Mouse (Mus musculus): ENCODE results near the gene Otop2.

The Otop2 gene

DNA sequence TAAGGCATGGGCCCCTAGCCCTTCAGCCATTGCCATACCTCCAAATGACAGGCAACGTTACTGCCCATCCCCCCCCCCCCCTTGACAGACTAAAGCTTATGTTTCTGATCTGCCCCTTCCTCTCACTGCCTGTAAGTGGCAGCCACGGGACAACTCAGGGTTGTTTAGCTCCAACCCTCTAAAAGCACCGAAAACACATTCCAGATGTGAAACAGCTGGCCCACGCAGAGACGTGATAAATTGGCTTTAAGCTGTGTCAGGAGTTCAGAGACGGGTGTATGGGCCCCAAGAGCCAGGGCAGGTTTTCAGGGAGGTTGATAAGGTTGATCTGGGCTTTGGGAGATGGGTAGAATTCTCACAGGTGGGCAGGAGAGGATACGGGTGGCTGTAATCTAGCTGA is 38.6 kb downstream of the Otop2 start:
- DNase-seq (ENCODE audit: low spot score in 2 of 2), result no peak

DNA sequence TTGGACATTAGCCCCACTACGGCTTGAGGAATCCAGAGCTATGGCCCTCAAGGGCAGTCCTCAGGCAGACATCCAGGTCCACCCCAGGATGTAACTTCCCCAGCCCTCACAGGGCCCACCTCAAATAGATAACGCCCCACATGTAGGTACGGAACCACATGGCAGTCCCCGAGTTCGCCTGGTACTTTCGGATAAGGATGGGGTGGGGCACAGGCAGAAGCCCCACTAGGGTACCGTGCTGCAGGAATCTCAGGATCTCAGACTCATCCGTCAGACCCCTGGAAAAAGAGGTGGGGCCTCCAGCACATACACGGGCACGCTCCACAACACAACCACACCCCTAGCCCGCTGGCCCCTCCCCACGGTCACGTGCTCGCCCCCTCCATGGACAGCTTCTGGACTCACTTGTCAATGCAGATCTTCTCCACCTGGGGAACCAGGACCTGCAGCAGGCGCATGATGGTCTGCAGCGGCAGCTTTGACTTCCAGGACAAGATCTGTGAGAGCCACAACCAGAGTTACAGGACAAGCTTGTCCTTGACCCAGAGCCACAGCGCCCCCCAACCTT is 41.8 kb downstream of the Otop2 start:
- DNase-seq (ENCODE audit: low spot score in 2 of 2), result no peak

DNA sequence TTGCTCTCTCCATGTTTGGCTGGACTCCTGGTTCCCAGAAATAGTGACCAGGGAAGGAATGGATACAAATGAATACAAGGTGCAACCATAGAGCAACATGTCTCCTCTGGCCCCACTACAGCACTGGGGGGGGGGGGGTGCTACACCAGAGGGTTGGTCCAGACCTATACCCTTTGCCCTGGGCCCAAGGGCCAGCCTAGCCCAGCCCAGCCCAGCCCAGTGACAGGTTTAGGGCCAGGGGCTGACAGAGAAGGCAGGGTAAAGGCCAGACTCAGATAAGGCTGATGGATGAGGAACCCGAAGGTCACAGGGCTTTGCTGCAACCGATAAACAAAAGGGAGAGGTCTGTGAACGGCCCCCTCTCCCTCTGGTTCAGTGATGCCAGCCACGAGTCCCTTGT is 43.0 kb downstream of the Otop2 start:
- no peak for DNase-seq (ENCODE audit: low spot score in 2 of 2)

DNA sequence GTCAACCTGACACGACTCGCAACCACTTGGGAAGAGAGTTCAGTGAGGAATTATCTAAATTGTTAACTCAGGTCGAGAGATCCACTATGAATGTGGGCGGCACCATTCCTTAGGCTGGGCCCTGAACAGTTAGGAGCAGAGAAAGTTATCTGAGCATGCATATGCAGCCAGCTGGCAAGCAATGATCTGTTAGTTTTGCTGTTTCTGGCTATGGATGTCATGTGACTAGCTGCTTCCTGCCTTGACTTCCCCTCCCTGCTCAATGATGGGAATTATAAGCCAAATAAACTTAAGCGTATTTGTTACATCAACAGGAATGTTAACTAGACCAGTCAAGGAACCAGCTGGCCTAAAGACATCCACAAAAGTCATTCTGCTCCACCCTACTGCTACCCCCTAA is 46.4 kb downstream of the Otop2 start:
- no peak for DNase-seq (ENCODE audit: low spot score in 2 of 2)

DNA sequence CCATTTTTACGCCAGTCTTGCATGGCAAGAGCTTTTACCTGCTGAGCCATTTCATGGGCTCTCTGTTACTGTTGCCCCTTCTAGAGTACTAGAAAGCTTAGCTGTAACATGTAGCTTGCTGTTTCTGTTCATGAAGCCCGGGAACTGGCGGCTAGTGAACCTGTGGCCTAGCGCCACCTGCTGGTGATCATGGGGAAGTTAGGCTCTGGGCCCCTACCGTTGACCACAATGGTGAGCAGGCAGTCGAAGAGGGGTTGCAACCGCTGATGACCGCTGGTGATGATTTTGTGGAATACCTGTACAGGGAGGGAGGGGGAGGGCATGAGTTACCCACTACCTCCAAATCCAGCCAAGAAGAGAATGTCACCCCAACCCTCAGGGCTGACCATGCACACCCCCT is 47.2 kb downstream of the Otop2 start:
- peak in 1 of 2 experiments; percentile 67 for DNase-seq (ENCODE audit: low spot score in 2 of 2)

DNA sequence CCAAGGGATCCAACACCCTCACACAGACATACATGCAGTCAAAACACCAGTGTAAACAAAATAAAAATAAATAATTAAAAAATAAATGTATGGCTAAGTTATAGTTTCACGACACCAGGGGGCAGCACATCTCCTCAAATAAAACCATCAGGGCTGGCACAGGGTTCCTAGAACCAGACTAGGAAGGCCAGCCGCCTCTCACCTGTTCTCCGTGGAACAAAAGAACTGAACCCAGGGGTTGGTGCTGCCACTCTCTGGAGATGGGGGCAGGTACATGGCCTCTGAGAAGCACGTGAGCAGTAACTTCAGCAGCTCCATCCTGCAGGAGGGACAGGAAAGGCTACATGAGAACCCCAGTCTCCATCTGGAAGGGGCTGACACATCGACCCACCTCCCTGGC is 51.5 kb downstream of the Otop2 start:
- peak in 1 of 2 experiments; percentile 63 for DNase-seq (ENCODE audit: low spot score in 2 of 2)

DNA sequence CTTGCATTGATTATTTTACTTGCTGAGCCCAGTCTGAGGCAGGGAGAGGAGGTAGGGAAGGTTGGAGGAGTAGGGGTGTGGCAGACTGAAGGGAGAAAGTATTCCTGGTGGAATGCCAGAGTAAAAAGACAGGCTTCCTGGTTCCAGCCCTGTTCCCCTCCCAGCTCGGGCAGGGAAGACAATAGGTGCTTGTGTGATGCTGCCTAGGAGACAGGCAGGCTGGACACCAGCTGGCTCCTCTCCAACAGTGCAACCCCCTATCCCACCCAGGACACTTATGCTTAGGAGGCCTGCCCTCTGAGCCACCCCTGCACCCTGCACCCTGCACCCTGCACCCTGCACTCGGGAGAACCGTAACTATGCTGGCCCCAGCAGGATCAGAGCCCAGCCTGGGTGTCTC is 52.3 kb downstream of the Otop2 start:
- DNase-seq (ENCODE audit: low spot score in 2 of 2), result no peak

DNA sequence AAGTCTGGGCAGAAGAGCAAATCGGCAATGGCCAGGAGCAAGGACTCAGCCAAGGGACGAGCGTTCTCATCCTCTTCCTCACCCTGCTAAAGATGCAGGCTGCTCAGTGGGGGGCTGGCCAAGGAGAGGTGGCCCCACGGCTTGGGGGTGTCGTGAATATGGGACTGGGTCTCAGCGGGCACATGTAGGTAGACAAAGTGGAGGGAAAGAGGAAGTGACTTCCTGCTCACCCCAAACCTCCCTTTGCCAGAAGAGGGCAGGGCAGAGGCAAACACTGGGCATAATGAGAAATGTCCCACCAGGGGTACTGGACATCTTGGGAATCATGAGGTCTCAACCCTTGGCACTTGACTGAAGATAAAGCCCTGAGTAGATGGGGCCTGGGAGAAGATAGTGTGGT is 52.8 kb downstream of the Otop2 start:
- DNase-seq (ENCODE audit: low spot score in 2 of 2), result no peak

DNA sequence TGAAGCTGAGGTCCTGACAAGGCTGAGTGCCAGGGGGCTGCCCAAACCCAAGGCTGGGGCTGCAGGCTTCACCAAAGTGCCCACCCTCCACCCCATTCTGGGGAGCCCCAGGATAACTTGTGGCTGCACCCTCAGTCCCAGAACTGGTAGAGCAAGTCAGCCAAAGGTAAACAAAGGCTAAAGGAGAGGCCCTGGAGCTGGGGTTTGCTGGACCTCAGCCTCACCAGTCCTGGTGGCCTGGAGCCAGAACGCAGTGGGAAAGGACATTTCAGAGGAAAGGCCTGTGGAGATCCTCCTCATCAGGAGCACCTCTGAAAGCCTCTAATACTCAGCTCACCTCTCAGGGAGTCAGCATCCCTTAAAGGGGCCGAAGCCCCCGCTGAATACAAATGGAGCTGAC is 57.2 kb downstream of the Otop2 start:
- no peak for DNase-seq (ENCODE audit: low spot score in 2 of 2)

DNA sequence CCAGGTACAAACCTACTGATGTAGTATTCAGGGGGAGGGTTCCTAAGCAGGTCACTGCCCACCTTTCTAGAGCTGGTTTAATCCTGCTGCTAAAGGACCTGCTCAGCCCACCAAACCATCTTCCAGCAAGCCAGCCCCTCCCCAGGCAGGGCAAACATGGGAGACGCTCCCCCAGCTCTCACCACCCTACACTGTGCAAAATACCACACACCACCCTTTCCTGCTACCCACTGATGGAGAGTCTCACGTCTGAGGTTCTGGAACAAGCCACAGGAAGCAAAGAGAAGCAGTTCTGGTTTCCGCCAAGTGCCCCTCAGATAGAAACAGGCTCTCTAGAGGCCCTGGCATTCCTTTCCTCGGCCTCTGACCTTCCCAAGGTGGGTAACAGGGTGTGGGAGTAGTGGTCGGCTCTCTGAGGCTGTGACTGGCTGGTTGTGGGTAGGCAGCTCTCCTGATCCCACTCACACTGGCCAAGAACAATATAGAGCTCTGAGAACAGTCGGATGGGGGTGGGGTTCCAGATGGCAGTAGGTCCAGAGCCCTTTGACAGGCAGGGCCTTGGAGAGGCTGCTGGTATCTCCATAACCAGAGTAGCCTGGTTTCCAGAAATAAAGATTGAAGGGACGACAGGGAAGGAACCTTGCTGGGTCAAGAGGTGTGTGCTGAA is 59.2 kb downstream of the Otop2 start:
- no peak for DNase-seq (ENCODE audit: low spot score in 2 of 2)

DNA sequence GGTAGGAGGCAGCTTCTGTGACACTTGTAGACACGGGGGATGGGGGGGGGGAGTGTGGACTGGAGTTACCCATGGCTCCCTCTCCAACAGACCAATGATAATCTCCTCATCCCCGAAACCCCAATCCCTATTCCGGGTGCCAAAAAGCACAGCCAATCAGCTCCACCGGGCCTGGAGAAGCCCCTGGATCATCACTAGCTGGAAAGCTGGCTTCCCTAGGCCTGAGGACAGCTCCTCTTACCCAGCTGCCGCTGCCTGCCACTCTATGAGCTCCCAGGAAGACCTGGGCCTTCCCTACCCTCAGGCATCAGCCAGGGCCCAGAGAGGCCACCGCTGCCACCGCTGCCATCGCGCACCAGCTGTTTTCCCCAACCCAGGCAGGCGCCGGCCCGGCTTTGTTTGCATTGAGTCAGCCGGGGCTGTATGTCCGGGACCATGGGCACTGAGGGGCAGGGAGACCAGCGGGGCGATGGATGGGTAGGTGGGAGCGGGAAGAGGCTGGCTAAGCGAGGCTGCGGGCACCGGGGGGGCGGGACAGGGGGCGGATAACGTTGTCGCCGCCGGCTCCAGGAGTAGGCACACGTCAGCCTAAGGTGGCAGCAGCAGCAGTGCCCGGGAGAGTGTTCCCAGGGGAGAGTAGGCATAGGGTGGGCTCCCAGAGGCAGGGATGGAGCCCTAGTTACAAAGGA is 59.9 kb downstream of the Otop2 start:
- DNase-seq (ENCODE audit: low spot score in 2 of 2), result peak; percentile 59 to 62

DNA sequence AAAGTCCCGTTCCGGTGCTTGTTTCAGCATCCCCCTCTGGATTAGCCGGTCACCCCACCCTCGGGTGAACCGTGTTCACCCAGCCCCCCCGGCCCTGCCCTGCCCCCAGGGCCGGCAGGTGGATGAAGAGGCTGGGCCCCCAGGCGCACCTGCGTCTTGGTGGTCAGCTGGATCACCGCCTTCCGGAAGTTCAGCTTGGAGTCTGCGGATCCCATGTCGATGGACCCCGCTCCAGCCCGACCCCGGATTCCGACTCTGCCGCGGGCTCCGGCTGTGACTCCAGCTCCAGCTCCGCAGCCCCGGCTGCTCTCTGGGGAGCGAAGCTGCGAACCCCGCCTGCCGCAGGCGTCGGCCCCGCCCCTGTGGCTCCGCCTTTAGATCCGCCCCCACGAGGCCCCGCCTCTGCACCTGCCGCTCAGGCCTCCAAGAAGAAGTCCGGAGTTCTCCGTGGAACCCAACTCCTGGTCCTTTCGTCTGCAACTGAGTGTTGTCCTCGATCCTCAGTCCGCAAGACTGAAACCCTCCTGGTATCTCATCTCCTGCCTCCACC is 60.5 kb downstream of the Otop2 start, which contains the start of gene Hid1:
Hid1 (minus strand) TSS at position 362 of the 550 bp plus-strand sequence.
- DNase-seq (ENCODE audit: low spot score in 2 of 2), result peak; percentile 72 to 82

DNA sequence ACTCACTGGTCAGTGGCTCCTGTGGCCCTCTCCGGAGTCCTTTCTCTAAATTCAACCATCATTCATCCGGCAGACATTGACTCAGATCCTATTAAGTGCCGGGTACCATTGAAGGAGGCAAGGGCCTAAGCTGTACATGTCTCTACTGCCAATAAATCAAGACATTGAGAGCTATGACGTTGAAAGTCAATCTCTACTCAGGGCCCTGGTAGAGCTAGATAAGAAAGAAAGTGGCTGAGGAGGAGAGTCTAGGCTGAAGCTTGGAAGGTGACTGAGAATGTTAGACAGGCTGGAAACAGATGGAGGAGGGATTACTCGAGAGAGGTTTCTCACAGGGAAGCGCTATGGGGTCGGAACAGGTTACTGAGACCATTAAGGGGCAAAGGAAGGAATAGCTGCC is 63.4 kb downstream of the Otop2 start:
- no peak for DNase-seq (ENCODE audit: low spot score in 2 of 2)

DNA sequence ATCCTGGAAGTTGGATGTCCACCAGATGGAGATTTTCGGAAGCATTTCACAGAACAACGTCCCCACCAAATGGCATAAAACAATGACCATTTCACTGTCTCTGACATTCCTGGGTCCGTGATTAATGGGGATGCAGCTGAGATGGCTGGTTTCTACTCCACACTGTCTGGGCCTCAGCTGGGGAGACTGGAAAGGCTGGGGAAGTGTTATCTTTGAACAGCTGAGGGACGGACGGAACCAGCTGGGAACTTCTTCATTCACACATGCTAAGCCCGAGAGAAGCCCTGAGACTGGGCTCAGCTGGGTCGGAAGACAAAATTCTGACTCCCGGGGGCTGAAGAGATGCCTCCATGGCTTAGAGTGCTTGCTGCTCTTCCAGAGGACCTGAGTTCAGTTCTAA is 64.4 kb downstream of the Otop2 start:
- no peak for DNase-seq (ENCODE audit: low spot score in 2 of 2)

DNA sequence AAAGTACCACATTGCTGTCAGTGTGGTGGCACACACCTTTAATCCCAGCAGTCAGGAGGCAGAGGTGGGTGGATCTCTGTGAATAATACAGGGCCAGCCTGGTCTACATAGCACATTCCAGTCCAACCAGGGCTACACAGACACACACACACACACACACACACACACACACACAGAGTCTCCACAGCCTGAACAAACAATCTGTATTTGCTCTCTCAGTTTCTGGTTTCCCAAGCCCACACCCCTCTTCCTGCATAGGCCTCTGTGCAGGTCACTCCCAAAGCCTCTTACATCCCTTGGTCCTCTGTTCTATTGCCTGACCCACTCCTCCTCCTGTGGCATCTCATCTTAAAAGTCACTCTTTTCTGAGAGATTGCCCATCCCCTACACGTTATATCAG is 65.1 kb downstream of the Otop2 start:
- DNase-seq (ENCODE audit: low spot score in 2 of 2), result no peak

DNA sequence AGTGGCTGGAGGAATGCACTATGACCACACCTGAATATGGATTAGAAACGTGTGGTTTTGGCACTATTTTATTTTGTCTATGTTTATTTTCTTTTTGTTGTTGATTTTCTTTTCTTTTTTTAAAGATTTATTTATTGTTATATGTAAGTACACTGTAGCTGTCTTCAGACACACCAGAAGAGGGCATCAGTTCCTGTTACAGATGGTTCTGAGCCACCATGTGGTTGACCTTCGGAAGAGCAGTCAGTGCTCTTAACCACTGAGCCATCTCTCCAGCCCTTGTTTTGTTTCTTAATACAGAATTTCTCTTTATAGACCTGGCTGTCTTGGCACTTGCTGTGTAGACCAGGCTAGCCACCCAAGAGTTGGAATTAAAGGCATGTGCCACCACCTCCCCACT is 65.8 kb downstream of the Otop2 start:
- no peak for DNase-seq (ENCODE audit: low spot score in 2 of 2)

DNA sequence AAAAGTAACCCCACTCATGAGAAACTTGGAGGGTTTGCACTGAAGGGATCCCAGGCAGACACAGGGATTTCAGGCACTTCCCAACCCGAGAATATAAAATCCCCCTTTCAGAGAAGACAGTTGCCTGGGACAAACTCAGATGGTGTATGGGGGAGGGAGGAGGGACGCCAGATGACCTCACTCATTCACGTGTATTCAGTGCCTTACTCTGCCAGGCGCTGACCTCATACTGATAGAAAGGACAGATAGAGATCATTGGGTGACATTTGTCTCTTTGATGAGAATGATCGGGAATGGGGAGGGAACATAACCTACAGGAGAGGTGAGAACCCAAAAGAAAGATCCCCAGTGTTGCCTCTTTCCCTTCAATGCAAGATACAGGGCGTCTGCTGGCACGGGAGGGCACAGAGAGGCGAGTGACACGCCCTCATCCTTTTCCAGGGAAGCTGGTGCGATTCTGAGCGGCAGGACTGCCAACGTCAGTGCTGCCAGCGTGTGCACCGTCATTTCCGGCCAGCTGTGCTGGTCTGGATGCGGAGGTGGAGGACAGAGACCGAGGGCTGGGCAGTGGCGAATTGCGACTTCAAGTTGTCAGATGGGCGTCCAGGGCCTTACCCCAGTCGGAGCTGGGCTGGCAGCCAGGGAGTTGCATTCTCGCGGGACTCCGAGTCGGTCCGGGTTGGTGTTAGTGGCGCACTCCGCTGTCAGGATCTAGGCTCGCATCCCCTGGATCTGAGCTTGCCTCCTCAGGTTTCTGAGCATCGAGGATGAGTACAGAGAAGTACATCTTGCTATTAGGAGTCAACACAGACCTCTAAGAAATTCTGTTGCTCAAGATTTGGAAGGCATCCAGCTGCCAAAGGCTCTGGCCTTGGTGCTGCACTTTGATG is 67.1 kb downstream of the Otop2 start:
- peak; percentile 69 to 71 for DNase-seq (ENCODE audit: low spot score in 2 of 2)

DNA sequence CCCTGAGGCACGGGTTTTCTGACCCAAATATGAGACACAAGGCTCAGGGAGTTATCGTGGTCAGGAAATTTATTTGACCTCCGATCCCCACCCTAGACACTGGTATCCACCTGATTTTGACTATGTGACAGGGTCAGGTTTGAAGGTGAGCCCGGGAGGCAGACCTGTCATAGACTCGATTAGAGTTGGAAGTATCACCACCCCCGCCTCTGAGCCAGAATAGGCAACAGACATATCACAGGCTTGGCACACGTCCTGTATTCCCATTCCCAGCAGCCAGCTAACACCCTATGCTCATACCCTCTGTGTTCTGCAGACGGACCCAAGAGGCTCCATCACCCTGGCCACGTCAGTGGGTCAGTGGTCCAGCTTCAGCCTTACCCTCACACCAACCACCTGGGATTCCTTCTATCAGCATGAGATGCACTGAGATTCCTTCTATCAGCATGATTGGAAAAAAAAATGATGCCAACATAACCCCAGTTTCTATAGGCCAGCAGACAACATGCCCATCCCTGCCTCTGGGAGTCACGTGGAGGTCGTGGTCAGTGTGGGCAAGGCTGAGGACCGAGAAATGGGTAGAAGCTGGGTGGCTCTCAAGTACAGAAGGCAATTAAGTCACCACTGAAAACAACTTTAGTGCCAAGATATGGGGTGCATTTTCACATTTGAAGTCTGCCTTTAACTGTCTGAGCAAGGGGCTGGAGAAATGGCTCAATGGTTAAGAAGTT is 67.9 kb downstream of the Otop2 start:
- no peak for DNase-seq (ENCODE audit: low spot score in 2 of 2)

DNA sequence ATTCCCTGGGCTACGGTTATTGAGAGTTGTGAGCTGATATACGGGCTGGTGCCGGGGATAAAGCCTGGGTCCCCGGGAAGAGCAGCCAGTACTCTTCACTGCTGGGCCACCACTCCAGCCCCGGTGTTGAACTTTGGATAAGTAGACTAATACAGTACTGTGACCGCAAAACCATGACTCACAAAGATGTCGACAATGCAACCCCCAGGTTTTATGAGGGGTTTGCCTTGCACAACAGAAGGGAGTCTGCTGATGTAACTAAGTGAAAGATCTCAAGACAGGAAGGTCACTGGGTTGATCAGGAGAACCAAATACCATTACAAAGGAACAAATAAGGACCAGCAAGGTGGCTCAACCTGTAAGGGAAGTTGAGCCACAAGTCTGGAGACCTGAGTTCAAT is 69.8 kb downstream of the Otop2 start:
- DNase-seq (ENCODE audit: low spot score in 2 of 2), result no peak

DNA sequence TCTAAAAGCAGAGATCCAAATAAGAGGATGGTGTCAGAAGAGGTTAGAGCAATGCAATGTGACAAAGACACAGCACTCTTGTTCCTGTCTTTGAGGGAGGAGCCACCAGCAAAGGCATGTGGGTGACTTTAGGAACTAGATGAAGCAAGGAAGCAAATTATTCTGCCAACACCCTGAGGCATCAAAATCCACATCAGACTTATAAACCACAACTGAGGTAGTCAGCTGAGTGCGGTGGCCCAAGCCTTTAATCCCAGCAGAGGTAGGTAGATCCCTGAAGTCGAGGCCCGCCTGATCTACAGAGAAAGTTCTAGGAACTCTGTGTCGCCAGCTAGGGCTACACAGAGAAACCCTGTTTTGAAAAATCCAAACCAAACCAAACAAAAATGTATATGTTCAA is 70.3 kb downstream of the Otop2 start:
- DNase-seq (ENCODE audit: low spot score in 2 of 2), result no peak

DNA sequence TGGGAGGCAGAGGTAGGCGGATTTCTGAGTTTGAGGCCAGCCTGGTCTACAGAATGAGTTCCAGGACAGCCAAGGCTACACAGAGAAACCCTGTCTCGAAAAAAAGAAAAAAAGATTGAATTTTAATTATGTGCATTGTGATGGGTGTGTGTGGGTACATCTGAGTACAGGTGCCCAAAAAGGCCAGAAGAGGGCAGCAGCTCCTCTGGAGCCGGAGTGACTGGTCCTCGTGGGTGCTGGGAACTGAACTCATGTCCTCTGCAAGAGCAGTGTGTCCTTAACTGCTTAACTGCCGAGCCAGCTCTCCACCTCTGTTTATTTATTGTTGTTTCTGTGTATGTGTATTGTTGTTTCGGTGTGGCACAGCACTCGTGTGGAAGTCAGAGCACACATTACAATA is 70.9 kb downstream of the Otop2 start:
- no peak for DNase-seq (ENCODE audit: low spot score in 2 of 2)

Measured in frontal cortex, postnatal 10 days (tissue).